Mouse (Mus musculus) neural tube, postnatal 0 days (tissue): ENCODE measurements around the gene March10. TPM values are rescaled to one million over a fixed set of nuclear protein-coding genes. Genes with fewer than 3 reads are reported as not detected.

ENCODE experiments used
- polyA plus RNA-seq: library from polyadenylated mRNA; unstranded; fragments of >200 nt; fragmentation: Nextera tagmentation; extraction: Ambion mirVana; gene quantifications from 2 replicates; pipeline ENCODE4 v1.2.1, GENCODE M21; 2015

The March10 gene
- polyA plus RNA-seq: 0.65 and 1.3 TPM in 2 replicates

GRCm38 (mm10) chr11:105456497-105456907 is at the start of gene March10:
Gene March10, minus strand, starts transcription at chr11:105456735.

Other genes starting within 250 kb of the March10 start
- 4.4 and 5.3 TPM in 2 replicates for gene Mrc2, start 164.1 kb downstream of the March10 start, polyA plus RNA-seq
- 40.0 and 46.6 TPM in 2 replicates for gene Tanc2, start 133.3 kb upstream of the March10 start, polyA plus RNA-seq